Mouse (Mus musculus) layer of hippocampus, postnatal 25 days (tissue): ENCODE data around the gene Cpeb1. TPM values are rescaled to one million over a fixed set of nuclear protein-coding genes. Genes with fewer than 3 reads are reported as not detected.
A peak's percentile ranks its signal among the peaks of the same experiment; 100 is the strongest.

ENCODE experiments used
- DNase-seq, 2 experiments: peaks; one replicate each; pipeline ENCODE4 v3.0.0; 2022; ENCODE audit warnings: mixed read lengths in 2 of 2, low spot score in 1 of 2; ENCODE audit errors: extremely low spot score in 1 of 2
- total RNA-seq, 2 experiments: library from RNA; stranded (reverse); gene quantifications; 2 replicates each; pipeline ENCODE4 v1.2.3; 2021

The Cpeb1 gene
- total RNA-seq, 2 experiments from 2014 or later = 81.6 to 96.0 TPM

GRCm38 (mm10) chr7:81372337-81372920 lies 82.8 kb downstream of the Cpeb1 start:
- DNase-seq = peak; percentile 42 to 53

DNA sequence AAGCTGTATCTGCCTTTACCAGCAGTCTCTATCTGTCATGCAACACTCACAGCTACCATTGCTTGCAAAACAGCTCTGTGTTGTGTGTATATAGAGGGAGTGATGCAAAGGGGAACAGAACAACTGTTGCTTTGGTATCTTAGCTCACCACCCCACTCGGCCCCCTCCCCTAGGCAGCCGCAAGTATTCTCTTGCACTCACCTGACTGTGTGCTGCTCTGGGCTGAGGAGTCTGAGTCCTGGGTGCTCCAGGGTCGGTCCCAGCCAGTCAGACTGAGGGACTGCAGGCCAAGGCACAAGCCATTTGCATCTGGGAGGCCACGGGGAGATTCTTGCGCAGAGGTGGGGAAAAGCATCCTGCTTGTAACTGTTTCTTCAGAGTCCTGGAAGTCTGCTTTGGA lies 83.5 kb downstream of the Cpeb1 start:
- DNase-seq = no peak

GRCm38 (mm10) chr7:81369724-81370123 lies 85.5 kb downstream of the Cpeb1 start:
- DNase-seq = peak; percentile 42 to 65

DNA sequence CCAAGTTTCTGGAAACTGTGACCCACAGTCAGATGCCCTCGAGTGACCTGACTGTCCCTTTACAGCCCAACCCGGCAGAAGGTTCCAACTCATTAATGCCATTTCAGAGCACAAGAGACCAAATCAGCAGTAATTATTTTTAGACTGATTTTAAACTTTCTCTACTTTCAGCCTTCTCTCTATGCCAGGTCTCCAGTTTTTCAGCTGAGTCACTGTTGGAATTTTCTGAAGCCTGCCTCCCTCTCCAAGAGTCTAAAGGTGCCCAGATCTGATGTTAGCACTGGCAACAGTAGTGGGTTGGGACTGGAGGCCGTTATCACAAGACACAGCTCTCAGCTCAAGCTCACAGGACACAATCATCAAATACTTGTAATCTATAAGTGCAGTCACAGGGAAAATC lies 87.3 kb downstream of the Cpeb1 start:
- DNase-seq = no peak

DNA sequence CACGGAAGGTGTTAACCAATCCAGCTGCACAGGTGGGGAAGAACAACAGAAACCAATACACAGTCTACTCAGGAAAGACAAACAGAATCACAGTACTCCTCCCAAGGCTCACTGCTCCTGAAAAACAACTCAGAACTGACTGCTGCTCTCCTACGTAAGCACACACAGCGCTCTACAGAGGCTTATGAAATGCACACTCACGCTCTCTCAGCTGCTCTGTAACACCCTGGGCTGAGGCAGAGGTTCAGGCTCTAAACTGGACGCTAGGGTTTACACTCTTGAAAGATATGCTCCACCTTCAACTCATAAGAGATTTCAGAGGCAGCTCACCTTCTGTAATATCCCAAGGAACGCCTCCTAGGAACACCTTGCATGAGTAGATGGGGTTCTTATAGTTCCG lies 98.3 kb downstream of the Cpeb1 start:
- DNase-seq = no peak

DNA sequence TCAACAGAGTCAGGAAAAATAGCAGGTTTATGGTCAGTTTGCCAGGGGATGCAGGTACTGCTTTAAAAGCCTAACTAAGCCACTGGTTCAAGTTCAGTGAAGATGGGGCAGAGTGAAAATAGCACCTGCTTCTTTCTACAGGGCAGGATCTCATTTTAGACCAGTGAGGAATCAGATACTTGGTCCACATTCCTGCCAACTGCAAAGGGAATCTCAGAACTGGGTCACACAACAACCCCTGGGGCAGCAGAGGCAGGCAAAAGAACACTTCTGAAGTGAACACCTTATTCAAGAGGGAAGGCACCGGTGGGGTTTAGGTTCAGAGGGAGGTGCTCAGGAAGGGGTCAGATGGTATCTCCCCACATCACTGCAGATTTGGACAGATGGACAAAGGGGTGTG lies 98.9 kb downstream of the Cpeb1 start:
- DNase-seq = no peak

DNA sequence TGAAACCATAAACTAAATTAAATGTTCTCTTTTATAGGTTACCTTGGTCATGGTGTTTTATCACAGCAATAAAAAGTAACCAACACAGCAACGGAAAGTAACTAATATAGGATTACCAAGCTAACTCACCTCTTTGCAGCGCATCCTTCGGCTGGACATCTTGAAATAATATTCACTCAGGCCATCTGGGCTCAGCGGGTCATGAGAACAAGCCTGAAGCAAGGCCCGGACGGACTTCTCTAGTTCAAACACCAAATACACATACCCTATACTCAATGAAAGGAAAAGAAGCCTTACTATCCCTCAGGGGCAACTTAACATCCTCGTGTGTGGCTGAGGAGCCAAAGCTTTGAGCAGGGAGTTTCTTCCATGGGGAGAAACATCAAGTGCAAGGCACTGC lies 99.5 kb downstream of the Cpeb1 start:
- no peak for DNase-seq

- DNase-seq = no peak
These were observed 103.4 kb downstream of the Cpeb1 start for GRCm38 (mm10) chr7:81351826-81352225.

DNA sequence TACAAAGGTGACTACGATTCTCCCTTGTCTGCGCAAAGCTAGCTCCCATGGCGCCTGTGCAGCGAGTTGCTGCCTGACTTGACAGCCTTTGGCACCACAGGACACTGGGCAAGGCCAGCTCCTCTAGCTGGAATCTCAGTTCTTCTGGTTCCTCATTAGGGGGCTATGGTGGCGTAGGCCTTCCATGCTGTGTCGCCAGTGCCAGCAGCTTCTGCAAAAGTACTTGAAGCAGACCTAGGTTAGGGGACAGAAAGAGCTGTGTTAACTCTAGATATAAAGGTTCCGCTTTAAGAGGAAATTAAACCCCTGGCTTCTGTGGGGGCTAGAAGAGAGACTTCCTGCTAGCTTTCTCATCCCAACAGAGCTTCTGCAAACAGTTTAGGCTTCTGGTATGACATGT lies 107.1 kb downstream of the Cpeb1 start:
- no peak for DNase-seq

GRCm38 (mm10) chr7:81345447-81346170 lies 109.7 kb downstream of the Cpeb1 start:
- DNase-seq = no peak

DNA sequence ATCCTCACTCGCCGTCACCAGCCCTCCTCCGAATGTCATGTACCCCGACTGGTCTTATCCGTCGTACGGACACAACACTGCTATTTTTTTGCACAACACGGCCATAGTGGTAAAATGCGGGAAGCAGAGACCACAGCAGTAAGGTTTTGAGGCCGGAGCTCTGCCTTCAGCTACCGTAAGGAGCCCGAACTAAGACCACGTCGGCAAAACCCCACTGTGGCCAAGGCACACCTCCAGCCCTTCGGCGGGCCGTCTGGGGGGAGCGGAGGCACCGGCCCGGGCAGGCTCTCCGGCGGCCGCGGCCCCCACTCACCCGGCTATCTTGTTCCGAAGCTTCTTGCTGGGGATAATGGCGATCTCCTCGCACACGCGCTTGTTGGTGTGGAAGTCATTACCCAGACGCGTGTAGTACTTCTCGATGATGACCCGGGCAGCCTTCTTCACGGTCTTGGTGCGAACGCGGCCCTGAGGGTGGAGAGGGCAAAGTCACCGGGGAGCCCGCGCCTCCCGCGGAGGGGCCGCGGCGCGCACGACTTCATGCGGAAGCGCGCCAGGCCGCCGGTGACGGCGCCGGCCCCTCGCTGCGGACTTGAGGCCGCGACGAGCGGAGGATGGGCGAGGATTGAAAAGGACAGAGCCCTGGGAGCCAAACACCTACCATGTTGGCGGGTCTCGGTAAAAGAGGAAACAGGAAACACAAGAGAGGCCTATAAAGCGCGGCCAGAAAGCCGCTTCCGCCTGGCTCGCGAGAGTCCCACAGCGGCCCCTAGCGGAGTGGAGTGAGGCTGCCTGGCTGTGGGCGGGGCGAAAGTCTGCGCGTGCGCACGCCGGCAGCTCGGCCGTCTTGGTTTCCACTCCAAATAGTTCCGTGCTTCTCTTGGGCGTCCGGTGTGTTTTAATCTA lies 110.5 kb downstream of the Cpeb1 start, which contains the start of gene Rps17:
TSS of gene Rps17 (minus strand) at position 711 of the 903 bp plus-strand sequence.
- peak; percentile 99 for DNase-seq

DNA sequence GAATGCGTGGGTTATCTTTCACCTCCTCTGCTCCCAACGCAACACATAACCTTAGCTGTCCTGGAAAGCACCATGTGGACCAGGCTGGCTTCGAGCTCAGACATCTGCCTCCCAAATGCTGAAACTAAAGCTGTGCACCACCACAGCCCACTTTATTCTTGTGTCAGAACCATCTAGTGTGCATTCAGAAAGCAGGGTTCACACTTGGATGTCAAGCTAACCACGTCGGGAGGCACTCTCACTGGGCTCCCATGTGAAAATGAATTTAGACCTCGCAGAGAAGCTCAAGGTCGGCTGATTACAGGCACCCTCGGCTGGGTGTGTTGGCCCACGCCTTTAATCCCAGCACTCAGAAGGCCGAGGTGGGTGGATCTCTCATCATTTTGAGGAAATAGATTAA lies 111.4 kb downstream of the Cpeb1 start:
- DNase-seq = no peak

DNA sequence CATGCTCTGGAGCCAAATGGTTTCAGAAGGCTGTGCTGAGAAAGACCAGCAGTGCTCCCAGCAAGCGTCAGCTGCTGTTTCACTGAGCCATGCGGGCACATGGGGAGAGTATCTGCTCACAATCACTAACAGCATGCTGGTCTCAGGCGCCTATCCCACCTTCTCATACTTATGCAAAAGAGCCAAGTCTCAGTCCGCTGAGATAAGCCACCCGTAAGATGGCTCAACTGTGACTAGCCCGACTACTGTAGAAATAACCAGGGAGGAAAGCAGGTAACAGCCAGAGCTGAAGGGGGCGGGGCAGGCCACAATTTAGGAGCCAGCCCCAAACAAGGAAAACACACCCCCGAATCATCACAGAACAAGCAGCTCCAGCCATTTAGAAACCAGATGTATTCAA lies 111.9 kb downstream of the Cpeb1 start:
- no peak for DNase-seq

GRCm38 (mm10) chr7:81342356-81343094 lies 112.7 kb downstream of the Cpeb1 start:
- no peak for DNase-seq

- no peak for DNase-seq
These were observed 113.7 kb downstream of the Cpeb1 start for GRCm38 (mm10) chr7:81341563-81341962.

GRCm38 (mm10) chr7:81339783-81340182 lies 115.5 kb downstream of the Cpeb1 start:
- DNase-seq = peak in 1 of 2 experiments; percentile 52

DNA sequence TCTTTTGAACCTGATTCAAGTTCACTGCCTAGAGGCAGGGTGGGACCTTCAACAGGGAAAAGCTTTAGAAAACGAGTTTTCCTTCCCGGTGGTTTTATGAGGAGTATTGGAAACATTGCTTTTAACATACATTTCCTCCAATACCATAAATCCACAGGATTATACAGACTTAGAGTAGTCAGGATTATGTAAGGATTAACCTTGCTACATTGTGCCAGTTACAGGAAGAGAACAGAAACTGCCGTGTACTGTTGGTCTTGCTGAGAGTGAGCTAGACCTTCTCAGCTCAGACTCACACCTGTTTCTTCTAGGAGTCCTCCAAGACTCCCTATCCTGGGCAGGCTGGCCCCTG lies 116.8 kb downstream of the Cpeb1 start:
- DNase-seq = no peak

- no peak for DNase-seq
These were observed 117.3 kb downstream of the Cpeb1 start for GRCm38 (mm10) chr7:81337785-81338521.

DNA sequence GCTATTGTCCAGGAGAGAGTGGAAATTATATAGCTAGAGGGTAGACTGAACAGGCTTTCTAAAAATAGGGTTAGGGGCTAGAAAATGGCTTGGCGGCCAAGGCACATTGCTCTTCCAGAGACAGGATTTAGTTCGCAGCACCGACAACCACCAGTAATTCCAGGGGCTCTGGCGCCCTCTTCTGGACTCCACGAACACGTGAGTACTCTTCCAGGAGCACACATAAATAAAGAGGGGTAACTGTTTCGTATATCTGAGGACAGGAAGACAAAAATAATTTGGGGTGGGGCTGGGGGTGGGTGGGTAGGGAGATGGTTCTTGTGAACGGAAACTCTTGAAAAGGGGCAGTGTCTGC lies 118.9 kb downstream of the Cpeb1 start:
- DNase-seq = peak in 1 of 2 experiments; percentile 39
